Mouse (Mus musculus) spleen, embryonic (tissue): ENCODE data around the gene Capn1.

ENCODE experiments used
- CTCF ChIA-PET: fragments of 350-600 bp; sonication (Branson Sonifier 250); formaldehyde crosslinking; loops from one replicate; lab custom pipeline; 2022; lab: Charles Lee

The Capn1 gene

DNA sequence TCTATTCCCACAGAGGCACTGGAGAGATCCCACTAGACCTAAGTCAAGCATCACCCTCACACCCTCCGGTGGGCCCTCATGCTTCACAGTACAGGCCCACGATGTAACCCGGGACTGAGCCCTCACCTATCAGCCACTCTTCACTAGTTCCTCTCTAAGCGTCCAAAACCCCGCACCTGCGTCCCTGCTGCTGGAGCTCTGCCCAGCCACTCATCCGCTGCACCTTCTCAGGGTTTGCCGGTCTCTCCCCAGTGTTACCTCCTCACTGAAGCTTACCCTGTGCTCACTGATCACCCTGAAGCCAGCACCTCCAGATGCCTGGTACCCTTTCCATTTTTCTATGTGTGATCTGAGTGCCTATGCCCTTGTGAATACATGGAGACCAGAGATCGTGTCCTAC, 26.6 kb upstream of the Capn1 start:
- CTCF ChIA-PET: interaction anchor here (0.9 to 1.1 kb wide), 2 partner anchors 11 to 77 kb away, joined by 3 read pairs; no protein-coding TSS in a partner anchor

DNA sequence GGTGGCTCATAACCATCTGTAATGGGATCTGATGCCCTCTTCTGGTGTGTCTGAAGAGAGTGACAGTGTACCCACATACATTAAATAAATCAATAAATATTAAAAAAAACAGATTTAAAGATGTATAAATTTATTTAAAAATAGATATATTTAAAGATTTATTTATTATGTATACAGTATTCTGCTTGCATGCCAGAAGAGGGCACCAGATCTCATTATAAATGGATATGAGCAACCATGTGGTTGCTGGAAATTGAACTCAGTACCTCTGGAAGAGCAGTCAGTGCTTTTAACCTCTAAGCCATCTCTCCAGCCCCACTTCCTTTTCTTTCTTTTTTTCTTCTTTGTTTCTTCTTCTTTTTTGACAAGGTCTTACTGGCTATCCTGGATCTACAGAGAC, 24.3 kb upstream of the Capn1 start:
- CTCF ChIA-PET: interaction anchor here (0.7 kb wide), 1 partner anchor 74 kb away, joined by 3 read pairs; no protein-coding TSS in a partner anchor

DNA sequence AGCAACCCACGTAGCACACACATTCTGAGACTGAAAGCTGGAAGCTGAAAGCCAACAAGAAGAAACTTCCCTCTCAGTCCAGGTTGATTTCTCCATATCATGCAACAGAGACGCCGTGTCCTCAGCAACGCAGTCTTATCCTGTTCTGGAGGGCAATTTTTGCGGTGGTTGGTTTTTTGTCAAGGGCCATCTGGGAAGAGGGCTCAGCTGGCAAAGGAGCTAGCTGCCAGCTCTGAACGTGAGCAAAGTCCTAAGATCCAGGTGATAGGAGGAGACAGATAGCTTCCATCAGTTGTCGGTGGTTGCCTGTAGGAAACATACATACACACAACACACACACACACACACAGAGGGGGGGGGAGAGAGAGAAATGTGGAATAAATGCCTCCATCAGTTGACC, 22.6 kb upstream of the Capn1 start:
- CTCF ChIA-PET: interaction anchor here (0.6 kb wide), 1 partner anchor 651 kb away, joined by 3 read pairs; no protein-coding TSS in a partner anchor

DNA sequence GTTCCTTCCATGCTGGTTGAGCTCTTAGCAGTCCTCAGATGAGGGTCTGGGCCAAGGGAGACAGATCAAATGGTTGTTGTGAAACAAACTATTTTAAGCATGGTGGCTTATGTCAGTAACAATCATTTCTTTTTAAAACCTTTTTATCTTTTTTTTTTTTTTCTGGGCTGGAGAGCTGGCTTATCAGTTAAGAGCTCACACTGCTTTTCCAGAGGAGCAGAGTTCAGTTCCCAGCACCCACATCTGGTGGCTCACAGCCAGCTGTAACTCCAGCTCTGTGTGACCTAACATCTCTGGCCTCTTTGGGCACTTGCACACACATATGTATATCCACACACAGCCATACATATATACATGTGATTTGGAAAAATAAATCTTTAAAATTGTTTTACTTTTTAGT, 22.0 kb upstream of the Capn1 start:
- CTCF ChIA-PET: interaction anchor here (0.7 to 1.4 kb wide), 2 partner anchors 12 to 41 kb away, joined by 3 read pairs; no protein-coding TSS in a partner anchor

DNA sequence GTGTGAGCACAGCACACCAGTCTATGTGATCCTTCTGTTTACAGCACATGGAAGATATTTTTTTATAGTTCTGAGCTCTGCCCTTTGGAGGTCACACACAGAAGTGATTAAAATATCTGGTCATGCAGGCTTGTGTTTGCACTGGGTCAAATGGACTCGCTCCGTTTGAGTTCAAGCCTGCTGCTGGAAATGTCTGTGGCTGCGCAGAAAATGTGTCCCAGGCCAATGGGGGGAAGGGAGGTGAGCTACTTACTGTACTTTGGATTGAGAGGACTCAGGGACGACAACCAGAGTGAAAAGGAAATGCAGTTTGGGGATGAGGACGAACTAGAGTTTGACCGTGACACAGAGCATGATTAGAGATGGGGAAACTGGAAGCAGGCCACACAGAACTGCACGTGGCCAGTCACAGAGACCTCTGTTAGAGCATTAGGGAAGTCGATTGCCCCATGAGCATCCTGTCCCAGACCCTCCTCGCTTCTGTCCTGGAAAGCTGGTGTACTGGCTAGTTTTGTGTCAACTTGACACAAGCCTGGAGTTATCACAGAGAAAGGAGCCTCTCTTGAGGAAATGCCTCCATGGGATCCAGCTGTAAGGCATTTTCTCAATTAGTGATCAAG, 20.4 kb upstream of the Capn1 start:
- CTCF ChIA-PET: no interaction called here

DNA sequence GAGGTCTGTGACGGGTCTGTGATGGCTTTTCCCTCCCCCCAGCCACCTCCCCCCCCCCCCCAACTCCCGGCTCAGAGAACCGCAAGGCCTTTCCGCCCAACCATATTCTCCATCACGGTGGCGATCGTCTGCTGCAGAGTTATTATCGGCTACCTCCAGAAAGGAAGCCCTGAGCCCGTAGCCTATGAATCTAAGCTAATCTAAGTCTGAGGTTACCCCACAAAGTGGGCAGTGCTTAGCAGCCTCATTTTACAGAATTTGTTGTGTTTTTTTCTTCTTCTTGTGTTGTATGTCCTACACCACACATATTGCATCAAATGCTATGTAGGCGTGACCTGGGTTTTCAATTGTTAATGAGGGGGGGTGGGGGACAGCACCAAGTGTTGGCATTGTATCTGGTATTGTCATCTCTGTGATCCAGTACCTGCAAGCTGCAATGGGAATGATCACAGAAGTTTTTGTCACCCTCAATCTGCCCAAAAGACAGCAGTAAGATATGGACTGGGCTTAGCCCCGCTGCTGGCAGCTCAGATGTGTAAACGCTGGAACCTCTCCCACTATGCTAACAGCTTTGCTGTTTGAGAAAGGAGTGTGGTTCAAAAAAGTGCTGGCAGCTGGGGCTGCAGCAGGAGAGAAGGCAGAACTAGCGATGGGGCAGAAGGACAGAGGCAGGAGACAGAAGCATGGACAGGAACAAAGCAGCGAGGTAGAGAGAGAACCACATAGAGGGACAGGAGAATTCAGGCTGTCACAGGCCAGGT, 15.0 kb upstream of the Capn1 start:
- CTCF ChIA-PET: no interaction called here

DNA sequence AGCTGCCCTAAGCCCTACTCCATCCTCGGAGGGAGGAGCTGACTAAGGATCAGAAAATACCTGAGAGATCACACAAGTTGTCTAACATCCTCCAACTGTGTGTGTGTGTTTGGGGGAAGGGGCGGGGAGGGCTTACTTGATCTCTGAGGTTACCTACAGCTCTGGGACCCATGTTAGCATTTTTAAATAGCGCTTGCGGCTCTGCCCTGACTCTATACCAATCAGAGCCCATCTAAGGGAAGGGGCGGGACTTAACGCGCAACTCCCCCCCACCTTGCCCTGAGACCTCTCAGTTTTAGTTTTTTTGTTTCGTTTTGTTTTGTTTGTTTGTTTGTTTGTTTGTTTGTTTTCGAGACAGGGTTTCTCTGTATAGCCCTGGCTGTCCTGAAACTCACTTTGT, 13.7 kb upstream of the Capn1 start:
- CTCF ChIA-PET: no interaction called here

DNA sequence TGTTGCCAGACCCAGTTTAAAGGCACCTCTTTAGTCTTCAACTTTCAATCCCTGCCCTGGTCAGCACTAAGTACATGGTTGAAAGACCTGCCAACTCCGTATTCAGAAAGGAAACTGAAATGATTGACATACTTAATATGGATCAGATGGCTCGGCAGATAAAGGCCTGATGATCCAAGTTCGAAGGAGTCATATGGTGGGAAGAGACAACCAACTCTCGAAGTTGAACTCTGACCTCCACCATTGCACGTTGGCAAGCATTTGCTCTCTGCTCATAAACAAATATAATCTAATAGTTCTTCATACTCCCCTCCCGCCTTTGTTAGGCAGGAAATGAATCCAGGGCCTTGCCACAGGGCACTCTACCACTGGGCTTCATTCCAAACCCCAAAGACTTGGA, 13.3 kb upstream of the Capn1 start:
- CTCF ChIA-PET: no interaction called here

DNA sequence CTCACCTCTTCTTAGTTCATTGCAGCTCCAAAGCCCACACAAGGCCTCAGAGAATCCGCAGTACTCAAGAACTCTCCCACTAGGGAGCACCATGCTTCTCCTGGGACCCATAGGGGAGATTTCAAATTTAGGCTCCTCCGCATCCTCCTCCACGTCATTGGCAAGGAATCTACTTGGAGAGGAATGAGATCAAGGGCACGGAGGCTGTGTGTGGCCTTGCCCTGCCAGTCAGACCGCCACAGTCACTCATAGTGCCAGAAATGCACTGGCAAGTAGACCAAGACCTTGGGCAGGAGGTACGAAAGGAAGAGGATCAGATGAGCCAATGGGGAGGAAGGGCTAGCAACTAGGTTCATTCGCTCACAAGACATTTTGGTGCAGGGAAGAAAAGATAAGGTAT, 8.2 kb upstream of the Capn1 start:
- CTCF ChIA-PET: no interaction called here

DNA sequence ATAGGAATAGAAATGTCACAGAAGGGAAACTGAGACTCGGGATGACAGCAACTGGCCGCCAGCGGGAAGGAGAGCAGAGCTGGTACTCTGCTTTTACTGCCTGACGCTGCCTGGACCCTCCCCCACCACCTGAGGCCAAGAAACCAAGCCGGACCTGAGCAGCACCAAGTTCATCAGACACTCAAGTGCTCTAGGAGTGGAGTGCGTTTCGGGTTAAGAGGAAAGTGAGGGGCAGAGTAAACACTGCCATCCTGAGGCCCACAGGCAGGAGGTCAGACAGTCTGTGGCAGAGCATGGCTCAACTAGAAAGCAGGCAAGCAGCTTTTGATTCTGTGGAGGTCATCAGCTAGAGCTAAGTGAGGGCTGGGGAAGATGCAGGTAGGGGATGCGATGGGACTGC, 7.4 kb upstream of the Capn1 start:
- CTCF ChIA-PET: interaction anchor here (0.9 kb wide), 1 partner anchor 103 kb away, joined by 4 read pairs; no protein-coding TSS in a partner anchor

DNA sequence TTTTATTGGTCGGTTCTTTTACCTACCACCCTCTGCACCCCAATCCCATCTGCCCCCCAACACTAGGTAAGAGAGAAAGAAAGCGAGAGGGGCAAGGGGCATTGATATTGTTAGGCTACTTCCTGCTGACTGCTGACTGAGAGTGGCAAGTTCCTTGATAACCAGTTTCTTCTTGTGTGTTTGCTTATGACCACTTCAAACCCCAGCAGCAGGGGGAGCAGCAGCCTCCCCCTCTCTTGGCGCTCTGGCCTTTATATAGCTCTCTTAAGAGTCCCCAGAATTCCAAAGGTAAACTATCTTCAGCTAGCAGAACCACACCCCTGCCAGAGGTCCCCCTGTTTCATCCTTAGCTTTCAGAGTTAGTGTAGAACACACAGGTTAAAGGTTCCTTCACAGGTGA, 4.6 kb upstream of the Capn1 start:
- CTCF ChIA-PET: interaction anchor here (0.6 kb wide), 1 partner anchor 52 kb away, joined by 3 read pairs; no protein-coding TSS in a partner anchor

DNA sequence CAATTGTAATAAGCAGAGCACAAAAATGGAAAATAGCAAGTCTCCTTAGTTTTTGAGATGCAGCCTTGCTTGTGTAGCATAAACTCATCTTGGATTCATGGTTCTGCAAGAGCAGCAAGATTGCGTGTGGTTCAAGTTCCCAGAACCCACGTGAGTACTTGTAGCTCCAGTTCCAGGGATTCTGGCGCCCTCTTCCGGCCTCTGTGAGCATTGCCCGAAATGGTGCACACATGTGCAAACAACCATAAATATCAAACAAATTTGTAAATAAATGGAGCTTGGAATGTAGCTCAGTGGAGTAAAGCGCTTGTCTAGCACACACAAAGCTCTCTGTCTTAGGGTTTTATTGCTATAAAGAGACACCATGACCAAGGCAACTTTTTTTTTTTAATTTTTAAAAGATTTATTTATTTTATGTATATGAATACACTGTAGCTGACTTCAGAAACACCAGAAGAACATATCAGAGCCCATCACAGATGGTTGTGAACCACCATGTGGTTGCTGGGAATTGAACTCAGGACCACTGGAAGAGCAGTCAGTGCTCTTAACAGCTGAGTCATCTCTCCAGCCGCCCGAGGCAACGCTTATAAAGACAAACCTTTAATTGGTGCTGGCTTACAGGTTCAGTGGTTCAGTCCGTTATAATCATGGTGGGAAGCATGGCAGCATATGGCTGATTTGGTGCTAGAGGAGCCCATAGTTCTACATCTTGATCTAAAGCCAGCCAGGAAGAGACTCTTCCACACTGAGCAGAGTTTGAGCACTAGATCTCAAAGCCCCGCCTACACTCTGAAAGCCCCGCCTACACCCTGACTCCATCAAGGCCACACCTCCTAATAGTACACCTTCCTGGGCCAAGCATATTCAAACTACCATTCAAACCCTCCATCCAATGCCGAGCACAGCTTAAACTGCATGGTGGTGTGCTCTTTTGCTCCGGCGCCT, 2.7 kb upstream of the Capn1 start:
- CTCF ChIA-PET: interaction anchor here (0.7 to 1.0 kb wide), 2 partner anchors 52 to 60 kb away, joined by 4 to 23 read pairs; no protein-coding TSS in a partner anchor

DNA sequence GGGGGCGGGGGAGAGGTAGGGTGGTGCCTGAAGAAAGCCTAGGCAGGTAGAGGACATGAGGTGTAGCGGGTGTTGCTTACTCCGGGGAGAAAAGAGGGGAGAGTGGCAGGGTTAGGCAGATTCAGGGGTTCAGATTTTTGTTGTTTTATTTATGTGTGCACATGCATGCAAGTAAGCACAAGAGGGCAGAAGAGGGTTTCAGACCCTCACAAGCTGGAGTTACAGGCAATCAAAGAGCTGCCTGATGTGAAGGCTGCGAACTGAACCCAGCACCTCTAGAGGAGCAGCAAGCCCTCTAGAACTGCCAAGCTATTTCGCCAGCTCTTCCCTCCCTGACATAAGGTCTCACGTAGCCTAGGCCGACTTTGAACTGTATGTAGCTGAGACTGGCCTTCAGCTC, 835 bp upstream of the Capn1 start:
- CTCF ChIA-PET: interaction anchor here (0.7 to 1.4 kb wide), 2 partner anchors 51 to 262 kb away, joined by 3 to 4 read pairs; no protein-coding TSS in a partner anchor

DNA sequence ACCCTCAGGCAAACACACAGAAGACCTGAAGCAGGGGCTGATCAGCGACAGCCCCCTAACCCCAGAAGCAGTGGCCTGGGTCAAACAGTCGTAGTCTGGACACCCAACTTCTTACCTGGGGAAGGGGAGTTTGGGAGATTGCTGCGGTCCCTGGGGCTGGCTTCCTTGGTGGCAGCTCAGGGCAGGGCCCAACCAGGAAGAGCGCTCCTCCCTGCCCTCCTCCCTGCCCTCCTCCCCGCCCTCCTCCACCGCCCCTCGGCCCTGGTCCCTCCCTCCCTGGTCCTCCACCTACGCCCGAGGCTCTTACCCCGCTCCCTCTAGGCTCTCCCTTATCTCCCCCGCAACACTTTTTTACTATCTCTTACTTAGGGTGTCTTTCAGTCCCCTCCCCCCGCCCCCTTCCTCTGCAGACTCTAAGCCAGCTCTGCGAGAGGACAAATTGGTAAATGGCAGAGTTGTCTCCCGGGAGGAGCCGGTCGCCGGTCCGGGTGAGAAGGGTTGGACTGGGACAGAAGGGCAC, 646 bp downstream of the Capn1 start:
- CTCF ChIA-PET: interaction anchor here (0.6 to 1.4 kb wide), 4 partner anchors 10 to 49 kb away, joined by 3 to 5 read pairs (median 4); partner anchors contain the start of gene Syvn1

DNA sequence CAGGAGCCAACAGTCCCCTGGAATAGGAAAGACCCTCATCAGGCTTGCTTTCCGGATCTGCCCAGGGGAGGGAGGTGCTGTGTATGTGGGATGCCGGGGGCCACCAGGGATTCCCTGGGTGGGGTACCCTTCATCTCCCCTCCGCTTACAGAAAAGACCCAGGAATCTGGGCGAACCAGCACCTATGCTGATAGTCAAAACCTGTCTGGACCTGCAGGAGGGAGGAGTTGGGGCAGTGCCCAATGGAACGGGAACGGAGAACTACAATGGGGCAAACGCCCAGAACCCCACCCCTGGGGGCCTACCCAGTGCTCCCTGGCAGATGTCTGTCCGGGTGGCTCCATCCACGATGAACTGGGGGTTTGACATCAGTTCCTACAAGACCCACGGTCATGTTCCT, 2.0 kb downstream of the Capn1 start:
- CTCF ChIA-PET: interaction anchor here (0.6 kb wide), 1 partner anchor 34 kb away, joined by 4 read pairs; no protein-coding TSS in a partner anchor

DNA sequence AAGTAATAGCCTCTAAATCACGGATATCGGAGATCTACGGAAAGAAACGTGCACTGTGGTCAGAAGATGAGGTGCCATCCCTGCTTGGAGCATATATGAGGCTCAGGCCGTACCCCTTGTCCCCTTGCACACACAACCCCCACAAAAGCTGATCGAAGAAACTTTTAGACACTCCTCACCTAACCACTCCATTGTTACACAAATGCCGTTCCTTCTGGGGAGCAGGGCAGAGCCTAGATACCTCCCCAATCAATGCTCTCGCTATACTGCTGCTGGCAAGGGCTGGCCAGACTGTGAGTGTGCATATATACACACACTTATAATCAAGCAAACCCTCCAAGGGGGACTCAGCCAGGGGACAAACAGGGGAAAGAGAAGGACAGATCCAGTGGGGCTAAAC, 6.6 kb downstream of the Capn1 start:
- CTCF ChIA-PET: no interaction called here

DNA sequence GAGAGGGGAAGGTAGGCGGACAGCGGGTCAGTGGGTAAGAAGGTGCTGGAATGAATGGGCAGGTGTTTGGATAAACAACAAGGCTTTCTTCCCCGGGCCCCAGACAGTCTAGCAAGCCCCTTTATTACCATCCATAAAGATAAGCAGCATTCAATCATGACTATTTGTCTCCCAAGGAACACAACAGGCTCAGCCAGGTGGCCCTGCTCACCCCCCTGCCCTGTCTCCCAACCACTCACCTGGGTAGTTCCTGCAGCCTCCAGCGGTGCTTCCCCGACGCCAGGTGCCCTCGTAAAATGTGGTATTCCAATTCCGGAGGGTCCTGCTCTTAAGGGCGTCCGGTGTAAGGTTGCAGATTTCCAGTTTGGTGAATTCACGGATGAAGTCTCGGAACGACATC, 8.7 kb downstream of the Capn1 start:
- CTCF ChIA-PET: no interaction called here

DNA sequence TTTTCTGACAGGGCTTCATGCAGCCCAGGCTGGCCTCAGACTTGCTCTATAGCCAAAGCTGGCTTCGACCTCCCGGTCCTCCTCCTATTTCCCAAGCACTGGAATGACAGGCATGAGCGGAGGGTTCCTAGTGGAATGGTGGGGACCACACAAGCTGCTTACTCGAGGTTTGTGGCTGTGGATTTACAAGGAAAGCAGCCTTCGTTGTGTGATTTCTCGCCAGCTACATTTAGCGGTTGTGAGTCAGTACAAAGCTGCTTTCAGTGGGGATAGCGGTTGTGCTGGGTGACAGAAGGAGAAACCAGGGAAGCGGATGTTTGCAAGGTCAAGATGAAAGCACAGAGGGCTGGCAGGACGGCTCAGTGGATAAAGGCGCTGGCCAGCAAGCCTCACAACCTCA, 10.2 kb downstream of the Capn1 start:
- CTCF ChIA-PET: no interaction called here

DNA sequence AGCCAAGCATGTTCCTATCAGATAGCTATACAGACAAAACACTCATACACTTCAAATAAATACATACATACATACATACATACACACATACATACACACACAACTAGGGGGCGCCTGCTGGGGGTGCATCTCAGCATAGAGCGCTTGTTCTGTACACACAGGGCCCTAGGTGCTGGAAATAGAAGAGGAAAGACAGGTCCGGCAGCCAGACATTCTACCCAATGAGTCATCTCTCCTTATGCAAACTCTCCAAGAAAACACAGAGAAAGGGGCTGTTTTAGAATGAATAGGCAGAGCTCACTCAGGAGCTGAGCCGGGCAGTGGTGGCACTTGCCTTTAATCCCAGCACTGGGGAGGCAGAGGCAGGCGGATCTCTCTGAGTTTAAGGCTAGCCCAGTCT, 15.7 kb downstream of the Capn1 start:
- CTCF ChIA-PET: no interaction called here

DNA sequence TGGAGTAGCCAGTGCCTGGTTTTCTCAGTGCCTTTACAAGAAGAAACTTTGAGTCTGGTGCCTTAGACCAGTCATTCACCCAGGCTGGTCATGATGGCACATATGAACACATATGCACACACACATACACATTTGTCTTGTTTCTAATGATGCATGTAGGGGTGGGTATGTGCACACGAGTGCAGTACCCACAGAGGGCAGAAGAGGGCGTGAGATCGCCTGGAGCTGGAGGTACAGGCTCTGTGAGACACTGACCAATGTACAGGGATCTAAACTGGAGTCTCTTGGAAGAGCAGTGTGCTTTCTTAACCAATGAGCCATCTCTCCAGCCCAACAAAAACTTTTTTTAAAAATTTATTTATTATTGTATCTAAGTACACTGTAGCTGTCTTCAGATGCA, 17.5 kb downstream of the Capn1 start:
- CTCF ChIA-PET: no interaction called here

DNA sequence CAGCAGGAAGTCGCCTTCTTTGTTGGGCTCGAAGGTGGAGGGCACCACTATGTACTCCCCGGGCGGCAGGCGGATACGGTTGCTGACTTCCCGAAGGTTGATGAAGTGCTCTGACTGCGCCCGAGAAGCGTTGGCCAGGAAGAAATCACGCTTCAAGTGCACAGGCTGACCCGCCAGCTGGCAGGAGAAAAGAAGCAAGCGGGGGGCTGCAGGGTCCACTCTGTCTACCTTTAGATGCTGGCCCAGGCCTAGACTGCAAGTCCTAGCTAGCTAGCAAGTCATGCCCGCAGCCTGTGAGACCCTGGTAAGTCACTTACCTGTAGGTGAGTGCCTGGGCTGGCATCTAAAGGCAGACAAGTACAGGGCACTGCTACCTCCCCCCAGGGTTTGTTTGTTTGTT, 21.0 kb downstream of the Capn1 start:
- CTCF ChIA-PET: no interaction called here
